Mouse (Mus musculus): Measurements from ENCODE around the gene Ccdc69. TPM values are rescaled to one million over a fixed set of nuclear protein-coding genes. Genes with fewer than 3 reads are reported as not detected.
A peak's percentile ranks its signal among the peaks of the same experiment; 100 is the strongest.

Gene Ccdc69
- polyA plus RNA-seq, 1 experiment from 2014 or later = 1.4 TPM

- Histone ChIP-seq H3K4me1 (ENCODE audit: insufficient read depth, low read depth, low read length) (peaks cover 12% of the 10 kb centered on the region; the same call in 1 of the 2 replicates), H3K36me3 (ENCODE audit: insufficient read depth, low read length) (peaks cover 15% of the 10 kb centered on the region), H3K27ac (ENCODE audit: low read length) (no peak overlapping the region), H3K9ac (replicated peaks; ENCODE audit: low read depth) (no peak overlapping the region), H3K4me2 (replicated peaks; ENCODE audit: low read depth, low read length) (no peak overlapping the region), H3K27me3 (replicated peaks; ENCODE audit: insufficient read depth, low read length) (no peaks in the 10 kb centered on the region), H3K4me3 (ENCODE audit: low read depth, low read length) (no peak overlapping the region), H3K9me3 (ENCODE audit: low read length) (no peaks in the 10 kb centered on the region)
- WGBS = 74% methylated on average over 6 of the region's 6 CpGs
- DNase-seq (ENCODE audit: low spot score) (no peak), ATAC-seq (no peak)
- no peak for TF ChIP-seq CTCF (IDR thresholded peaks at IDR 0.05)
- no peak for TF ChIP-seq EP300 (IDR thresholded peaks at IDR 0.05)
Measured at GRCm38 (mm10) chr11:55013802-55014201, 64.1 kb downstream of the Ccdc69 start.

GRCm38 (mm10) chr11:55012551-55013521 is 65.1 kb downstream of the Ccdc69 start:
- Histone ChIP-seq H3K27ac (ENCODE audit: low read length) (0 out of 2 replicates have a peak overlapping the region, but pooled peaks have one; percentile 27), H3K9me3 (ENCODE audit: low read length) (no peaks in the 10 kb centered on the region), H3K36me3 (ENCODE audit: insufficient read depth, low read length) (peaks cover 19% of the 10 kb centered on the region), H3K4me1 (ENCODE audit: insufficient read depth, low read depth, low read length) (peaks cover 9% of the 10 kb centered on the region; the same call in 1 of the 2 replicates), H3K4me3 (ENCODE audit: low read depth, low read length) (no peak overlapping the region), H3K4me2 (replicated peaks; ENCODE audit: low read depth, low read length) (no peak overlapping the region), H3K9ac (replicated peaks; ENCODE audit: low read depth) (no peak overlapping the region), H3K27me3 (replicated peaks; ENCODE audit: insufficient read depth, low read length) (no peaks in the 10 kb centered on the region)
- WGBS = 64% methylated on average over 5 of the region's 5 CpGs
- TF ChIP-seq CTCF (IDR thresholded peaks at IDR 0.05) = peak; percentile 52
- TF ChIP-seq EP300 (IDR thresholded peaks at IDR 0.05) = peak; percentile 65; the same call in 1 of the 2 replicates
- DNase-seq (ENCODE audit: low spot score) = peak; percentile 90
- peak; percentile 87 for ATAC-seq

GRCm38 (mm10) chr11:55011440-55011839 is 66.5 kb downstream of the Ccdc69 start:
- Histone ChIP-seq H3K36me3 (ENCODE audit: insufficient read depth, low read length) (peaks cover 33% of the 10 kb centered on the region), H3K4me3 (ENCODE audit: low read depth, low read length) (no peak overlapping the region), H3K9ac (replicated peaks; ENCODE audit: low read depth) (no peak overlapping the region), H3K9me3 (ENCODE audit: low read length) (no peaks in the 10 kb centered on the region), H3K4me1 (ENCODE audit: insufficient read depth, low read depth, low read length) (peaks cover 9% of the 10 kb centered on the region; the same call in 1 of the 2 replicates), H3K27me3 (replicated peaks; ENCODE audit: insufficient read depth, low read length) (no peaks in the 10 kb centered on the region), H3K4me2 (replicated peaks; ENCODE audit: low read depth, low read length) (no peak overlapping the region), H3K27ac (ENCODE audit: low read length) (no peak overlapping the region)
- ATAC-seq (no peak), DNase-seq (ENCODE audit: low spot score) (no peak)
- TF ChIP-seq EP300 (IDR thresholded peaks at IDR 0.05) = no peak
- TF ChIP-seq CTCF (IDR thresholded peaks at IDR 0.05) = no peak
- WGBS = 87% methylated on average over 3 of the region's 3 CpGs

GRCm38 (mm10) chr11:55008230-55008629 is 69.7 kb downstream of the Ccdc69 start:
- H3K4me1 ChIP-seq (ENCODE audit: insufficient read depth, low read depth, low read length) = no peaks in the 10 kb centered on the region; the same call in 1 of the 2 replicates
- peaks cover 57% of the 10 kb centered on the region for H3K36me3 ChIP-seq (ENCODE audit: insufficient read depth, low read length)
- H3K27ac ChIP-seq (ENCODE audit: low read length) = no peak overlapping the region
- H3K4me2 ChIP-seq (replicated peaks; ENCODE audit: low read depth, low read length) = no peak overlapping the region
- no peak overlapping the region for H3K4me3 ChIP-seq (ENCODE audit: low read depth, low read length)
- no peaks in the 10 kb centered on the region for H3K9me3 ChIP-seq (ENCODE audit: low read length)
- no peak overlapping the region for H3K9ac ChIP-seq (replicated peaks; ENCODE audit: low read depth)
- no peak for TF ChIP-seq CTCF (IDR thresholded peaks at IDR 0.05)
- TF ChIP-seq EP300 (IDR thresholded peaks at IDR 0.05) = no peak
- WGBS = 61% methylated on average over 6 of the region's 6 CpGs
- ATAC-seq (no peak), DNase-seq (ENCODE audit: low spot score) (no peak)
- H3K27me3 ChIP-seq (replicated peaks; ENCODE audit: insufficient read depth, low read length) = no peaks in the 10 kb centered on the region

- H3K9me3 ChIP-seq (ENCODE audit: low read length) = no peaks in the 10 kb centered on the region; the same call in 1 of the 2 replicates
- 78% methylated on average over 5 of the region's 5 CpGs for WGBS
- TF ChIP-seq EP300 (IDR thresholded peaks at IDR 0.05) = no peak
- peak; percentile 42 for TF ChIP-seq CTCF (IDR thresholded peaks at IDR 0.05)
- DNase-seq (ENCODE audit: low spot score) (no peak), ATAC-seq (no peak)
- H3K27ac ChIP-seq (ENCODE audit: low read length) = no peak overlapping the region
- H3K4me2 ChIP-seq (replicated peaks; ENCODE audit: low read depth, low read length) = no peak overlapping the region
- no peak overlapping the region for H3K4me3 ChIP-seq (ENCODE audit: low read depth, low read length)
- H3K4me1 ChIP-seq (ENCODE audit: insufficient read depth, low read depth, low read length) = no peaks in the 10 kb centered on the region
- peaks cover 57% of the 10 kb centered on the region for H3K36me3 ChIP-seq (ENCODE audit: insufficient read depth, low read length)
- no peaks in the 10 kb centered on the region for H3K27me3 ChIP-seq (replicated peaks; ENCODE audit: insufficient read depth, low read length)
- H3K9ac ChIP-seq (replicated peaks; ENCODE audit: low read depth) = no peak overlapping the region
Measured at GRCm38 (mm10) chr11:55005684-55006083, 72.2 kb downstream of the Ccdc69 start.

GRCm38 (mm10) chr11:55004970-55005502 is 72.9 kb downstream of the Ccdc69 start:
- H3K9me3 ChIP-seq (ENCODE audit: low read length) = no peaks in the 10 kb centered on the region; the same call in 1 of the 2 replicates
- ATAC-seq (no peak), DNase-seq (ENCODE audit: low spot score) (no peak)
- H3K36me3 ChIP-seq (ENCODE audit: insufficient read depth, low read length) = peaks cover 59% of the 10 kb centered on the region
- no peak for TF ChIP-seq EP300 (IDR thresholded peaks at IDR 0.05)
- TF ChIP-seq CTCF (IDR thresholded peaks at IDR 0.05) = no peak
- H3K27me3 ChIP-seq (replicated peaks; ENCODE audit: insufficient read depth, low read length) = no peaks in the 10 kb centered on the region
- H3K4me2 ChIP-seq (replicated peaks; ENCODE audit: low read depth, low read length) = no peak overlapping the region
- WGBS = 82% methylated on average over 7 of the region's 7 CpGs
- no peak overlapping the region for H3K27ac ChIP-seq (ENCODE audit: low read length)
- no peak overlapping the region for H3K4me3 ChIP-seq (ENCODE audit: low read depth, low read length)
- no peaks in the 10 kb centered on the region for H3K4me1 ChIP-seq (ENCODE audit: insufficient read depth, low read depth, low read length)
- no peak overlapping the region for H3K9ac ChIP-seq (replicated peaks; ENCODE audit: low read depth)

Other genes with a start within 250 kb of the Ccdc69 start
- 2.3 and 3.1 TPM in 2 replicates for gene Lyrm7, start 217.2 kb downstream of the Ccdc69 start, polyA plus RNA-seq (2015; fragmentation: Nextera tagmentation; extraction: Ambion mirVana)
- gene Hint1, start 211.7 kb downstream of the Ccdc69 start, polyA plus RNA-seq (2015; fragmentation: Nextera tagmentation; extraction: Ambion mirVana) = 500 and 528 TPM in 2 replicates
- 342 and 535 TPM in 2 replicates for gene Gpx3, start 175.7 kb downstream of the Ccdc69 start, polyA plus RNA-seq (2015; fragmentation: Nextera tagmentation; extraction: Ambion mirVana)
- gene Tnip1, start 115.2 kb downstream of the Ccdc69 start, polyA plus RNA-seq (2015; fragmentation: Nextera tagmentation; extraction: Ambion mirVana) = 17.6 and 22.7 TPM in 2 replicates
- 228 and 265 TPM in 2 replicates for gene Anxa6, start 44.7 kb downstream of the Ccdc69 start, polyA plus RNA-seq (2015; fragmentation: Nextera tagmentation; extraction: Ambion mirVana)
- 23.6 and 26.6 TPM in 2 replicates for gene Gm2a, start 20.0 kb upstream of the Ccdc69 start, polyA plus RNA-seq (2015; fragmentation: Nextera tagmentation; extraction: Ambion mirVana)
- gene Slc36a3, start 73.6 kb upstream of the Ccdc69 start, polyA plus RNA-seq (2015; fragmentation: Nextera tagmentation; extraction: Ambion mirVana) = 0.07 TPM in 1 of 2 replicates, not detected in the other
- gene Slc36a2, start 106.9 kb upstream of the Ccdc69 start, polyA plus RNA-seq (2015; fragmentation: Nextera tagmentation; extraction: Ambion mirVana) = 25.4 and 32.4 TPM in 2 replicates
- 1.7 and 1.8 TPM in 2 replicates for gene Slc36a1, start 126.2 kb upstream of the Ccdc69 start, polyA plus RNA-seq (2015; fragmentation: Nextera tagmentation; extraction: Ambion mirVana)

Measured in lung, postnatal 0 days (tissue).